In the genomic region with DNA sequence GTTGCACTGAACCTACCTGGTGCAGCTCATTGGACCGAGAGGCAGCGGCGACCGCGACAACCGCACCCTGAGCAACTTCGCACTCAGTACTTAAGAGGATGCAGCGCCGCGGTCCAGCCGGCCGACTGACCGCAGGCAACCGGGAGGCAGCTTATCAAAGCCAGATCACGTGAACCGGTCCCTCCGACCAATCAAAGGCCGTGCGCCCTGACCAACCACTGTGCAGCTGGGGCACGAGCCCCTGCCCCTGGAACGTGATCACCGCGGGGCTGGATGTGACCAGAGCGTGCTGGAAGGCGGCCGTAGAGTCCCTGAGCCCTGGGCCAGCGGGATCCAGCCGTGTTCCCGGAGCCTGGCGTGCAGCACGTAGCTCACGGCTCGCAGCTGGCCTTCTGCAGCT, we compare ENCODE assay signal across 8 mouse cellular contexts. TPM values are rescaled to one million over a fixed set of nuclear protein-coding genes. Genes with fewer than 3 reads are reported as not detected.
A peak's percentile ranks its signal among the peaks of the same experiment; 100 is the strongest.
DNase-seq lines count a peak whose midpoint lies in the region; ATAC-seq and TF ChIP-seq lines count a peak whose summit lies in the region.

A gene (minus strand): TSS at position 117 of the 400 bp plus-strand sequence.

- H3K79me2 ChIP-seq in C2C12 (ENCODE audit: control insufficient read depth, insufficient read depth), result no peaks in the 10 kb centered on the region

- H3K4me3 ChIP-seq in C2C12 (ENCODE audit: insufficient read depth, poor library complexity, severe bottlenecking), result no peak within 1 kb of the TSS
- peak within 1 kb of the TSS; percentile 49 for H3K4me3 ChIP-seq in forebrain, embryonic 14.5 days (ENCODE audit: low read depth, low read length)
- peak within 1 kb of the TSS; percentile 23 to 29 for H3K4me3 ChIP-seq in liver, embryonic 14.5 days (ENCODE audit: insufficient read depth in 1 of 2, low read depth in 2 of 2, low read length in 2 of 2)
- H3K4me3 ChIP-seq in neural tube, embryonic 13.5 days, result peak within 1 kb of the TSS; percentile 56

- no peaks in the 10 kb centered on the region for H3K9me3 ChIP-seq in forebrain, embryonic 14.5 days (replicated peaks; ENCODE audit: control insufficient read depth, low read length)
- H3K9me3 ChIP-seq in liver, embryonic 14.5 days (ENCODE audit: control insufficient read depth, low read length), result no peaks in the 10 kb centered on the region
- no peaks in the 10 kb centered on the region for H3K9me3 ChIP-seq in neural tube, embryonic 13.5 days

- H3K4me2 ChIP-seq in forebrain, embryonic 14.5 days (ENCODE audit: low read length), result peak within 1 kb of the TSS; percentile 88
- H3K4me2 ChIP-seq in liver, embryonic 14.5 days (ENCODE audit: low read depth), result peak within 1 kb of the TSS; percentile 45
- H3K4me2 ChIP-seq in neural tube, embryonic 13.5 days, result peak within 1 kb of the TSS; percentile 75

- peaks cover 16% of the 10 kb centered on the region for H3K27me3 ChIP-seq in C2C12 (ENCODE audit: control insufficient read depth, insufficient read depth, insufficient read length)
- no peaks in the 10 kb centered on the region for H3K27me3 ChIP-seq in forebrain, embryonic 14.5 days (replicated peaks; ENCODE audit: control insufficient read depth, insufficient read depth, low read length)
- peaks cover 12% of the 10 kb centered on the region for H3K27me3 ChIP-seq in liver, embryonic 14.5 days (ENCODE audit: control insufficient read depth, insufficient read depth, low read length)
- H3K27me3 ChIP-seq in neural tube, embryonic 13.5 days, result 0 out of 2 replicates have a peak, but pooled peaks cover 3% of the 10 kb centered on the region

- no peaks in the 10 kb centered on the region for H3K79me3 ChIP-seq in C2C12 (ENCODE audit: low read depth)

- H3K4me1 ChIP-seq in forebrain, embryonic 14.5 days (ENCODE audit: control insufficient read depth, insufficient read depth, low read length), result peaks cover 8% of the 10 kb centered on the region; the same call in 1 of the 2 replicates
- no peaks in the 10 kb centered on the region for H3K4me1 ChIP-seq in liver, embryonic 14.5 days (replicated peaks; ENCODE audit: control insufficient read depth in 2 of 2, insufficient read depth in 2 of 2, low read length in 1 of 2)
- peaks cover 10% of the 10 kb centered on the region; the same call in 1 of the 2 replicates for H3K4me1 ChIP-seq in neural tube, embryonic 13.5 days (replicated peaks)

- H3K9ac ChIP-seq in forebrain, embryonic 14.5 days (ENCODE audit: low read length), result peak within 1 kb of the TSS; percentile 71
- no peak within 1 kb of the TSS for H3K9ac ChIP-seq in liver, embryonic 14.5 days (replicated peaks)
- peak within 1 kb of the TSS; percentile 77 for H3K9ac ChIP-seq in neural tube, embryonic 13.5 days

- intact Hi-C loops in heart, postnatal 10 days (cut with DNase I), result loop anchor here (5.0 kb wide), 2 partner anchors 184 to 199 kb away; a partner anchor contains a TSS

- DNase-seq in c-Kit-positive CD71-negative TER-119-negative erythroid progenitor cells, embryonic 14.5 days (ENCODE audit: low read depth), result peak; percentile 18
- peak; percentile 90 for DNase-seq in forebrain, embryonic 14.5 days (ENCODE audit: low spot score)
- peak; percentile 97 to 98 for DNase-seq in heart, postnatal 10 days
- DNase-seq in kidney, postnatal 4 days, result peak; percentile 91 to 95
- peak; percentile 27 to 38 (median 32) for DNase-seq in liver, embryonic 14.5 days (ENCODE audit: low read depth in 3 of 3, low spot score in 3 of 3)
- peak; percentile 92 for DNase-seq in testis, postnatal 14 days (ENCODE audit: low spot score)

- whole genome bisulfite sequencing in forebrain, embryonic 14.5 days, result under 1% methylated on average over 33 of the region's 33 CpGs
- WGBS in liver, embryonic 14.5 days (ENCODE audit: insufficient replicate concordance), result 1% methylated on average over 33 of the region's 33 CpGs
- WGBS in neural tube, embryonic 13.5 days, result under 1% methylated on average over 33 of the region's 33 CpGs

- no peak for TF ChIP-seq CTCF in C2C12 (IDR thresholded peaks at IDR 0.05; ENCODE audit: control insufficient read depth, insufficient read depth, insufficient read length)
- TF ChIP-seq CTCF in liver, embryonic 14.5 days (IDR thresholded peaks at IDR 0.05; ENCODE audit: low read depth), result no peak

- H3K27ac ChIP-seq in forebrain, embryonic 14.5 days (ENCODE audit: low read depth, low read length), result no peak within 1 kb of the TSS
- no peak within 1 kb of the TSS for H3K27ac ChIP-seq in liver, embryonic 14.5 days
- H3K27ac ChIP-seq in neural tube, embryonic 13.5 days (replicated peaks), result peak within 1 kb of the TSS; percentile 68

- peak within 1 kb of the TSS; percentile 46 for H3ac ChIP-seq in C2C12 (ENCODE audit: control insufficient read depth, insufficient read length, low read depth)

- TF ChIP-seq EP300 in liver, embryonic 14.5 days (IDR thresholded peaks at IDR 0.05; ENCODE audit: low read depth), result no peak

- H3K36me3 ChIP-seq in C2C12 (ENCODE audit: control insufficient read depth, insufficient read depth), result no peaks in the 10 kb centered on the region
- H3K36me3 ChIP-seq in forebrain, embryonic 14.5 days (ENCODE audit: control insufficient read depth, insufficient read depth, low read length), result no peaks in the 10 kb centered on the region
- H3K36me3 ChIP-seq in liver, embryonic 14.5 days (replicated peaks; ENCODE audit: control insufficient read depth, insufficient read depth, low read depth), result no peaks in the 10 kb centered on the region
- H3K36me3 ChIP-seq in neural tube, embryonic 13.5 days, result peaks cover 5% of the 10 kb centered on the region; the same call in 1 of the 2 replicates

- ATAC-seq in forebrain, embryonic 14.5 days, result peak; percentile 98
- peak; percentile 87 for ATAC-seq in liver, embryonic 14.5 days (ENCODE audit: insufficient read depth)
- peak; percentile 99 for ATAC-seq in neural tube, embryonic 13.5 days (ENCODE audit: low read depth)

TF ChIP-seq in C2C12, 6 proteins besides CTCF, POLR2A, EP300 and RAD21:
- TF ChIP-seq FOSL1 (IDR thresholded peaks at IDR 0.05; ENCODE audit: insufficient read depth, low read length, poor library complexity, severe bottlenecking) (no peak), USF1 (IDR thresholded peaks at IDR 0.05; ENCODE audit: low read depth) (peak; percentile 43)

RNA-seq across cellular contexts. Expression of the gene that starts here (rescaled TPM):
- not detected for polyA plus RNA-seq in C2C12 (2012; fragmentation: generic; extraction: Trizol)
- polyA plus RNA-seq in forebrain, embryonic 14.5 days (2014; fragmentation: Nextera tagmentation; extraction: Ambion mirVana), result 8.9 and 9.3 TPM in 2 replicates
- 10 to 100 TPM; 72.2 to 86.1 TPM for total RNA-seq in heart, postnatal 10 days (2021)
- 0.51 and 0.65 TPM in 2 replicates for polyA plus RNA-seq in liver, embryonic 14.5 days (2012; rRNA removed)
- polyA plus RNA-seq in liver, embryonic 14.5 days (2014; fragmentation: Nextera tagmentation; extraction: Ambion mirVana), result 0.78 and 1.1 TPM in 2 replicates
- 9.6 and 10.2 TPM in 2 replicates for polyA plus RNA-seq in neural tube, embryonic 13.5 days (2015; fragmentation: Nextera tagmentation; extraction: Ambion mirVana)

Comparison
In these comparisons a context has a peak if more than half of its experiments do, and no peak if none do; other contexts are left out.
1. DNase-seq: peak in every context shown above with its lines; median percentile 98 in heart, postnatal 10 days; 93 in kidney, postnatal 4 days; 92 in testis, postnatal 14 days; 90 in forebrain, embryonic 14.5 days; 32 in liver, embryonic 14.5 days; 18 in c-Kit-positive CD71-negative TER-119-negative erythroid progenitor cells, embryonic 14.5 days.